ENCODE assay signal across 8 mouse cellular contexts in genomic region chr6:28423767-28424695, GRCm38 (mm10). TPM values are rescaled to one million over a fixed set of nuclear protein-coding genes. Genes with fewer than 3 reads are reported as not detected.
A peak's percentile ranks its signal among the peaks of the same experiment; 100 is the strongest.
DNase-seq lines count a peak whose midpoint lies in the region; ATAC-seq and TF ChIP-seq lines count a peak whose summit lies in the region.

No protein-coding gene starts in this region.

- no peaks in the 10 kb centered on the region for H3K27me3 ChIP-seq in cerebellum, adult 2 months (ENCODE audit: control insufficient read depth, insufficient read depth, low read length)
- H3K27me3 ChIP-seq in hindbrain, embryonic 14.5 days (ENCODE audit: control insufficient read depth, insufficient read depth, low read length), result no peaks in the 10 kb centered on the region
- H3K27me3 ChIP-seq in megakaryocyte, embryonic 14.5 days (replicated peaks), result no peaks in the 10 kb centered on the region

- 0 out of 2 replicates have a peak, but pooled peaks have one; percentile 25 for TF ChIP-seq POLR2A in cerebellum, adult 2 months (IDR thresholded peaks at IDR 0.05; ENCODE audit: borderline replicate concordance, insufficient read depth, low read length)

- H3K9ac ChIP-seq in hindbrain, embryonic 14.5 days, result peak overlapping the region; percentile 95

- H3K9me3 ChIP-seq in hindbrain, embryonic 14.5 days (ENCODE audit: control insufficient read depth, low read length), result no peaks in the 10 kb centered on the region
- no peaks in the 10 kb centered on the region for H3K9me3 ChIP-seq in megakaryocyte, embryonic 14.5 days

- H3K4me1 ChIP-seq in cerebellum, adult 2 months (ENCODE audit: control insufficient read depth, insufficient read depth, low read length), result peaks cover 25% of the 10 kb centered on the region
- peaks cover 33% of the 10 kb centered on the region for H3K4me1 ChIP-seq in hindbrain, embryonic 14.5 days (replicated peaks; ENCODE audit: control insufficient read depth, insufficient read depth, low read length)
- peaks cover 68% of the 10 kb centered on the region for H3K4me1 ChIP-seq in megakaryocyte, embryonic 14.5 days

- ATAC-seq in hindbrain, embryonic 14.5 days (ENCODE audit: low FRiP score), result peak; percentile 49
- no peak for ATAC-seq in inflammation-experienced regulatory T-cells, adult 6 months

- peak overlapping the region; percentile 81 for H3K4me3 ChIP-seq in cerebellum, adult 2 months (replicated peaks; ENCODE audit: insufficient read depth, low read depth, low read length)
- peak overlapping the region; percentile 84 for H3K4me3 ChIP-seq in hindbrain, embryonic 14.5 days (replicated peaks; ENCODE audit: low read length)
- H3K4me3 ChIP-seq in megakaryocyte, embryonic 14.5 days (replicated peaks), result peak overlapping the region; percentile 95

- intact Hi-C loops in left cerebral cortex, postnatal 14 days (cut with DNase I), result loop anchor here (10.0 kb wide), 1 partner anchor 401 kb away; no protein-coding TSS in a partner anchor

- no peak; the same call in 1 of the 2 replicates for TF ChIP-seq CTCF in cerebellum, adult 2 months (IDR thresholded peaks at IDR 0.05; ENCODE audit: borderline replicate concordance, insufficient read depth, low read depth, low read length)

- peak overlapping the region; percentile 66 for H3K4me2 ChIP-seq in hindbrain, embryonic 14.5 days (replicated peaks)

- 7% methylated on average over 46 of the region's 46 CpGs for WGBS in cerebellum, adult 2 months
- 13% methylated on average over 37 of the region's 46 CpGs for WGBS in hindbrain, embryonic 14.5 days

- peak overlapping the region; percentile 86 for H3K27ac ChIP-seq in cerebellum, adult 2 months (ENCODE audit: insufficient read depth, low read length)
- peak overlapping the region; percentile 79 for H3K27ac ChIP-seq in hindbrain, embryonic 14.5 days

- DNase-seq in NIH3T3 (ENCODE audit: low read depth), result peak; percentile 86
- peak; percentile 81 for DNase-seq in cerebellum, adult 2 months
- peak; percentile 9 for DNase-seq in forelimb bud, embryonic 11.5 days (ENCODE audit: low read depth, low spot score)
- no peak for DNase-seq in hindbrain, embryonic 14.5 days (ENCODE audit: low spot score)
- peak; percentile 35 to 41 for DNase-seq in left cerebral cortex, postnatal 14 days (ENCODE audit: low spot score in 2 of 2)
- DNase-seq in right cerebral cortex, postnatal 25 days, result peak; percentile 63

- H3K36me3 ChIP-seq in hindbrain, embryonic 14.5 days (replicated peaks; ENCODE audit: control insufficient read depth, insufficient read depth), result peaks cover 17% of the 10 kb centered on the region
- peaks cover 53% of the 10 kb centered on the region for H3K36me3 ChIP-seq in megakaryocyte, embryonic 14.5 days (replicated peaks; ENCODE audit: low read length)

RNA-seq across cellular contexts. Expression of gene Arf5, which starts 0.7 kb away (rescaled TPM):
- polyA plus RNA-seq in cerebellum, adult 2 months (2012; rRNA removed), result 344 and 372 TPM in 2 replicates
- 417 and 419 TPM in 2 replicates for polyA plus RNA-seq in hindbrain, embryonic 14.5 days (2014; fragmentation: Nextera tagmentation; extraction: Ambion mirVana)
- 100 to 1,000 TPM; 389 to 405 TPM for total RNA-seq in left cerebral cortex, postnatal 14 days (2021)
- polyA plus RNA-seq in megakaryocyte, embryonic 14.5 days (2012; ENCODE audit: insufficient read depth, low replicate concordance), result 1,048 and 3,100 TPM in 2 replicates
- polyA plus RNA-seq in inflammation-experienced regulatory T-cells, adult 6 months (2017; shearing (Covaris generic)), result 10 to 100 TPM; 19.8 to 78.8 (median 44.8) TPM

RNA-seq across cellular contexts. Expression of gene Fscn3, which starts 3.6 kb away (rescaled TPM):
- 0.08 and 0.11 TPM in 2 replicates for polyA plus RNA-seq in cerebellum, adult 2 months (2012; rRNA removed)
- not detected in 2 replicates for polyA plus RNA-seq in hindbrain, embryonic 14.5 days (2014; fragmentation: Nextera tagmentation; extraction: Ambion mirVana)
- not detected for total RNA-seq in left cerebral cortex, postnatal 14 days (2021)
- polyA plus RNA-seq in megakaryocyte, embryonic 14.5 days (2012; ENCODE audit: insufficient read depth, low replicate concordance), result not detected in 2 replicates
- polyA plus RNA-seq in inflammation-experienced regulatory T-cells, adult 6 months (2017; shearing (Covaris generic)), result under 1 TPM in 1 of 3 experiments, not detected in 2; 0.25 TPM

RNA-seq across cellular contexts. Expression of gene Gcc1, which starts 4.2 kb away (rescaled TPM):
- 12.4 and 13.0 TPM in 2 replicates for polyA plus RNA-seq in cerebellum, adult 2 months (2012; rRNA removed)
- polyA plus RNA-seq in hindbrain, embryonic 14.5 days (2014; fragmentation: Nextera tagmentation; extraction: Ambion mirVana), result 8.6 and 10.2 TPM in 2 replicates
- 10 to 100 TPM; 13.3 to 16.1 TPM for total RNA-seq in left cerebral cortex, postnatal 14 days (2021)
- polyA plus RNA-seq in megakaryocyte, embryonic 14.5 days (2012; ENCODE audit: insufficient read depth, low replicate concordance), result 4.3 and 4.4 TPM in 2 replicates
- polyA plus RNA-seq in inflammation-experienced regulatory T-cells, adult 6 months (2017; shearing (Covaris generic)), result 1 to 10 TPM; 5.9 to 8.0 (median 7.9) TPM

RNA-seq across cellular contexts. Expression of gene Pax4, which starts 25.1 kb away (rescaled TPM):
- polyA plus RNA-seq in cerebellum, adult 2 months (2012; rRNA removed), result not detected in 2 replicates
- not detected in 2 replicates for polyA plus RNA-seq in hindbrain, embryonic 14.5 days (2014; fragmentation: Nextera tagmentation; extraction: Ambion mirVana)
- total RNA-seq in left cerebral cortex, postnatal 14 days (2021), result not detected
- polyA plus RNA-seq in megakaryocyte, embryonic 14.5 days (2012; ENCODE audit: insufficient read depth, low replicate concordance), result not detected in 2 replicates
- polyA plus RNA-seq in inflammation-experienced regulatory T-cells, adult 6 months (2017; shearing (Covaris generic)), result not detected

RNA-seq across cellular contexts. Expression of gene Zfp800, which starts 26.2 kb away (rescaled TPM):
- polyA plus RNA-seq in cerebellum, adult 2 months (2012; rRNA removed), result 7.7 and 10.6 TPM in 2 replicates
- polyA plus RNA-seq in hindbrain, embryonic 14.5 days (2014; fragmentation: Nextera tagmentation; extraction: Ambion mirVana), result 22.4 and 23.0 TPM in 2 replicates
- total RNA-seq in left cerebral cortex, postnatal 14 days (2021), result 10 to 100 TPM; 15.5 to 17.3 TPM
- polyA plus RNA-seq in megakaryocyte, embryonic 14.5 days (2012; ENCODE audit: insufficient read depth, low replicate concordance), result 6.0 and 7.4 TPM in 2 replicates
- 10 to 100 TPM; 25.4 to 38.2 (median 29.1) TPM for polyA plus RNA-seq in inflammation-experienced regulatory T-cells, adult 6 months (2017; shearing (Covaris generic))
